Mouse (Mus musculus) yolk sac, embryonic 10.5 days (tissue): ENCODE measurements around the gene Mrtfb.
"Not testable (repeated sequence)": the region's sequence is repeated elsewhere in the genome, so short reads cannot be mapped to it uniquely, and the experiment has no call there.

Experiments
- DNase-seq: peaks from one replicate; pipeline ENCODE4 v3.0.0-alpha.2; 2017; ENCODE audit warnings: low spot score

Gene Mrtfb

GRCm38 (mm10) chr16:13276258-13276657 is 20.0 kb downstream of the Mrtfb start:
- peak; percentile 61 for DNase-seq

- no peak for DNase-seq
Observed at GRCm38 (mm10) chr16:13276709-13277399, 20.6 kb downstream of the Mrtfb start.

DNA sequence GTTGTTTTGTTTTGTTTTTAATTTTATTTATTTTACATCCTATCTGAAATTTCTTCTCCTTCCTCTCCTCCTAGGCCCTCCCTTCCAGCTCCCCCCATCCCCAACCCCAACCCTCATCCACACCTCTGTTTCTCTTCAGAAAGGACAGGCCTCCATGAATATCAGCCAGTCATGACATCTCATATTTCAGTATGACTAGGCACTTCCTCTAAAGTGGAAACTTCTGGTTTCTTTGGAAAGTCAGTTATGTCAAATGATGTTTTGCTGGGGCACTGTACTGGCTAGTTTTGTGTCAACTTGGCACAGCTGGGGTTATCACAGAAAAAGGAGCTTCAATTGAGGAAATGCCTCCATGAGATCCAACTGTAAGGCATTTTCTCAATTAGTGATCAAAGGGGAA is 30.1 kb downstream of the Mrtfb start:
- not testable (repeated sequence) for DNase-seq

DNA sequence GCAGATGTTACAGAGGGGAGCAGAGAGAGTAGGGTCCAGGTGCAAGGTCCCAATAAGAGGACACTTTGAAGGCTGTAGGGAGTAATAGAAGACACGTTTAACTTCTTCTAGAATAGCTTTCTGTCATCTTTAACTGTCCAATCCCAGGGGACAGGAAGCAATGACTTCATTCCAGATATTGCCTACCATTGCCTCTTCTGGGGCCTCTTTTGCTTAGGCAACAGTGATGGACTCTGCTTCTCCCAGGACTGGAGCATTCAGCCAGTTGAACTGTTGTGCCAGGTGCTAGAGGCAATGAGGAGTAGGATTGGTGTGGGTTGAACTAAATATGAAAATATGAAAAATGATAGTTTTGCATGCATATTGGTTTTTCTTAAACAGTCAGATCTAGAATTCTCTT is 41.6 kb downstream of the Mrtfb start:
- no peak for DNase-seq

DNA sequence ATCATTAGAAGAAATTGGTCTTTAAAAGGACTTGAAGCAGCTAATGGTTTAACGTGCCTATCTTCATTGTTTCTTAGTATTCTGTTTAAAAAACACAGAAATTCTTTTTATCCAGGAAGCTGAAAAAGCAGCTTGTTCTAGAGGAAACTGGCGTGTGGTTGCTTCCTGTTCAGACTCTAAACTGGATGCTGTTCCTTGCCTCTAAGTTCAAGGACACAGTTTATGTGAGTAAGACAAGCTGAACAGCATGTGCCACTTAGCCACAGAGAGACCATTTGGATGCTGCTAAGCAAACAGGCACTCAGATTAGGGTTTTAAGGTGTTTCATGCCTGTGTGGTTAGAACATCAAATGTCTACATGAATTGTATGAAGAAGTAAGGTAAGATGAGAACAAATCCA is 42.7 kb downstream of the Mrtfb start:
- DNase-seq: no peak

DNA sequence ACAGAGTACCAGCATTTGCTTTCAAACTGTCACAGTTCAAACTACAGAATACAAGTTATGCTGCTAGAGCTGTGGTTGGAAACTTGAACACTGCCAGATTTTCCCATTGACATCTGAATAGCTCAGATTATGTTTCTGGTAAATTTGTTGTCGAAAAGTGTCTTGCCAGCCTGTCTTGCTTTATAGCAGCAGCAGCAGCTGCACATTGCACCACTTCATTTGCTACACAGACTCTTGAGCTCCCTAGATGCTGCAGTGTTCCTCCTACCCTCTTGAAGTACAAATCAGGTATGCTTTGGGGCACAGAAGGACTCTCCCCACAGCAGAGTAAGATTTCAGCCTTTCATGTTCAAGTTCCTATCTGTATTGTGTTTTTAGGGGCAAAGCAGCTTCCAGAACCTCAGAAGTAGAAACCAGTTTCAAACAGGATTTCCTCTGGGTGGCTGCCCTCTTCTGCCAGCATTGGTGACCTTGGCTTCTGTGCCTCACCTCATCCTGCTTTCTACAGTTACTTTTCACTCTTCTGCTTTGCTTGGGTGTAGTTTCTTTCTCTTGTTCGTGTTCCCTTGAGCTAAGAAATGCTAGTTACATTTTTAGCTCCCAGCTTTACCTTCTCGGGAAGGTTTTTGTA is 49.9 kb downstream of the Mrtfb start:
- no peak for DNase-seq

GRCm38 (mm10) chr16:13310096-13310683 is 53.9 kb downstream of the Mrtfb start:
- no peak for DNase-seq

DNA sequence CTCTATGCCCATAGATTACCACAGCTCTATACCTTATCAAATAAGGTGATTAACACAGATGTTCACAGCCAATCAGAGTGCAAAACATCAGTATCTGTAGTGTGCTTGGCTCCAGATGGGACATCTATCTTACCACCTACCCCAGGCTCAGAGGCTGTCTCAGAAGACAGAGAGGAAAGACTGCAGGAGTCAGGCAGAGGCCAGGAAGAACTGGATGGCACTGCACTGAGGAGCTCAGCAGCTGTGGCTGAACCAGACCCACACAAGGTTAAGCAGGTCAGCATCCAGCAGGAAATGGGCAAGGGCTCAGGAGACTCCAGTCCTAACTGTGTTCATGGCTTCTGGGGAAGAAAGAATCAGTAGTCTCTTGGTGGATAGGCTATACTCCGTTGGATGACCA is 55.1 kb downstream of the Mrtfb start:
- peak; percentile 21 for DNase-seq

DNA sequence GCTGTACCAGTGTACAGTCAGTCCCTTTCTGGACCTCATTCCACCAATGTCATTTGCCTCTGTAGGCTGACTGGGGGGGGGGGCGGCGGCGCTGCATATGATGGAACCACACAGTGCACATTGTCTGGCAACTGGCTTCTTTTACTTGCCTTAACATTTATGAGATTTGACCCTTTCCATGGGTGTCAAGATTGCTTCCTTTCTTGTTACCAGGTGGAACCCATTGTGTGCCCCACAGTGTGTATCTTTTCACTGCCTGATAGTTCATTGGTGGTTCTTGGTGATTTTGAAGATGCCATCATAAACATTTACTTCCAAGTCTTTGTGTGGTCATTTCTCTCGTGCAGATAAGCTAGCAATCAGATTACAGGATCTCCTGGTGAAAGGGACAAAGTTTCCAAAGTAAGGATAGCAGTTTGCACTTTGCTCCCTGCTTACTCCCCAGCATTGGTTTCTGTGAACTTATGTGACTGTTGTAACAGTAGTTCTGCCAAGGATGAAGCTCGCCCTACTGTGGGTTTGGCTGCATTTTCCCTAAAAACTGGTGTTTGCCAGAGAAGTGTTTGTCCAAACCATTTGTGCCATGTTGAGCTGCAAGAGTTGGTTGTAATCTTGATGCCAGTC is 56.9 kb downstream of the Mrtfb start:
- peak; percentile 65 for DNase-seq

DNA sequence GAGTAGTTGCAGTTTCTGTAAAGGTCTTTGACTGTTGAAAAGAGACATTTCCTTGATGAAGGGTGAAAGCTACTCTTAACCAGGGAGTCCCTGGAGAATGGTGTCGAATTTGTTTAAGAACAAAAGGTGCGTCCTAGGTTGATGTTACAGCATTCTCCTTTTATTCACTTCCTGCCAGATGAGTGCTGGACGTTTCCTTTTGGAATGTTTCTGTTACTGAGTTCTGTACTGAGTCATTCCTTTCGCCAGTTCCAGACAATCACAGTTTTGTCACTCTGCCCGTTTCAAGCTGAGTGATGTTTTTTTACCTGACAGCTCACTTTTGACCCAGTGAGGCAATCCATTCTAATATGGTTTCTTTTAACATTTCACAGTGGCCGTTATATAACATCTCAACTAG is 67.5 kb downstream of the Mrtfb start:
- no peak for DNase-seq

- DNase-seq: no peak
Observed at GRCm38 (mm10) chr16:13326622-13327021, 70.3 kb downstream of the Mrtfb start.

DNA sequence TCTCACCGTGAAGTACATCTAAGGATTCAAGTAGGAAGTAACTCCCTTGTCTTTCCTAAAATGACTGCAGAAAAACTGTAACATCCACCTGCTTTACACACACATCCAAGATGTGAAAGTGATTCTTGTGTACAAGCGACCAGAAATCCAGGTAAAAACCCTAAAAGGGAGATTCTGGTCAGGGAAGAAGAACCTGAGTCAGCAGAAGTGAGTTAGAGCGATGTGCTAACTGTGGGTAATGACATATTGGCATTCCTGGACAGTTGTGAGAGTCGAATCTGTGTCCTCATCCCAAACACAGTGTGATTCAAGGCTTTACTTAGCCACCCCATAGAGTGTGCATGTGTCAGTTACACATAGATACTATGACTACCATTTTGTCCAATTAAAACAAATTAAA is 72.4 kb downstream of the Mrtfb start:
- DNase-seq: no peak

DNA sequence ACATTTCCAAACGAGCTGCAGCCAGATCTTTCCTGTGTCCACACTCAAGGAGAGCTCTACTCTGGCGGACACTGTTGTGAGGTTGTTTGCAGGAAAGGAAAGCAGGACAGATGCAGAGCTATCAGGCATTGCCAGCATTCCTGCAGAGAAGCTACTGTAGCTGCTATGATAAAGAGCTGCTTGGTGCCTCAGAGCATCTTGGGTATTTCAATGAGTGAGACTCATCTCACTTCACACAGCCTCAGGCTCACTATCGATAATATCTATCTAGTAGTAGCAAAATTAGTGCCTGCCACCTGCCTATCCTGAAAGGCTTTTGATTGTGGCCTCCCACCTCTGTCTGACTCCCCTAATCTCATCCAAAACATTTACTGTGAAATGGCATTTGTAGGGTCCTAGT is 73.4 kb downstream of the Mrtfb start:
- no peak for DNase-seq

GRCm38 (mm10) chr16:13330221-13330659 is 74.0 kb downstream of the Mrtfb start:
- no peak for DNase-seq

GRCm38 (mm10) chr16:13331898-13332297 is 75.6 kb downstream of the Mrtfb start:
- DNase-seq: no peak

DNA sequence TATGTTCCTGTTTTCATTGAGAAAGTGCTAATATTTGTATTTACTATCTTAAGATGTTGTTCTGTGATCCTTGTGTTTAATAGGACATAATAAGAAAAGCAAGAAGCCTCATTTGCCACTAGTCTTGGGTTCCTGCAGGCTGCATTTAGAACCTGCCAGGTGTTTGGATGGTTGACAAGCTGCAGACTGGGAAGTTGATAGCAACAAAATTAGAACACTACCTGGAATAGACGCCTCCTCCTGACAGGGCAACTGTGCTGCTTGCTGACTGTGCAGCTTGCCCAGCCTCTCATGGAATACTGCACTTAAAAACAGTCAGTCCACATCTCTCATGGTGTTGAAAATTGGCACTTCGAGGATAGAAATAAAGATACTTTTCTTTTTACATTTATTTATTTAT is 76.3 kb downstream of the Mrtfb start:
- no peak for DNase-seq

- no peak for DNase-seq
Observed at GRCm38 (mm10) chr16:13333781-13334341, 77.6 kb downstream of the Mrtfb start.

DNA sequence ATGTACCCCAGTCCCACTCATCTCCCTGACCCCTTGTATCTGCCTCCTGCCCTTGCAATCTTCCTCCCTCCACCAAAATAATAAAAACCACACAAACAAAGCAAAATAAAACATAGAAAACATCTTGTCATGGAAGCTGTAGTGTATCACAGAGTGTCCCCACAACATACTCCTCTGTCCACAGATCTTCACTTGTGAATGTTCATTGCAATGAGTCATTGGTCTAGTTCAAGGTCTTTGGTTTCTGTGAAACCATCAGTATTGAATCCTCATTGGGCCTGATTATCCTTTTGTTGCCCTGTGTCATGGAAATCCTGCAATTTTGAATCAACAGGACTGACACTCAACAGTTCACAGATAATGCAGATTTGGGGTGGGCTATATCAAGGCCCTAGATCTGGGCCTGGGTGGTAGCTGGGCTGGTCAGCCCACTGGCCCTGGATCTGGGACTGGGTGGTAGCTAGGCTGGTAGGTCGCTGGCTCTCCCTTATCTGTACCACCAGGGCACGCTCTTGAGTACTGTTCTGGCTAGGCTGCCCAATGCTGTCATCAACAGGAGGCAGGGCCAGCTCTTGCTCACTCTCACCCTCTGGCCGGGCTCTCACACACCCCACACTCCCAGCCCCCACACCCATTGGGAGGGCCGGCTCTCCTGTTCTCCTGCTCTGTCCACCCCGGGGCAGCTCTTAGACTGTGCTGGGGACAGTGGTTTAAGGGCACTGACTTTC is 80.4 kb downstream of the Mrtfb start:
- DNase-seq: no peak

DNA sequence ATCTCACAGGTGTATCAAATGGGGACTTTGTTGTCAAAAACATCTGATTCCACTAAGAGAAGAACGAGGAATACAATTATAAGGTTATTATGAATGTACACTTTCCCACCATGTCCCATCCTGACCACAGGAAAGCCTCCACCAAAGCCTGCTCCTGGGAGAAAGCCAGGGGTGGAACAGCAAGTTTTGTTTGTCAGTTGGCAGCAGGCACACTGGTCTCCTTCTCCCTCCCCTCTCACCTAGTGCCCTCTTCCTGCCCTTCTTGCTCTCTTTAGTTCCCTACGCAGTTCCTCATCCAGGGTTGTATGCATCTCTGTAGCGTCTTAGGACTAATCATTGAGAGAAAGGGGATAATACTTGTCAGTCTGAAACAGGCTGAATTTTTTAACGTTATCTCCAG is 81.8 kb downstream of the Mrtfb start:
- DNase-seq: no peak

DNA sequence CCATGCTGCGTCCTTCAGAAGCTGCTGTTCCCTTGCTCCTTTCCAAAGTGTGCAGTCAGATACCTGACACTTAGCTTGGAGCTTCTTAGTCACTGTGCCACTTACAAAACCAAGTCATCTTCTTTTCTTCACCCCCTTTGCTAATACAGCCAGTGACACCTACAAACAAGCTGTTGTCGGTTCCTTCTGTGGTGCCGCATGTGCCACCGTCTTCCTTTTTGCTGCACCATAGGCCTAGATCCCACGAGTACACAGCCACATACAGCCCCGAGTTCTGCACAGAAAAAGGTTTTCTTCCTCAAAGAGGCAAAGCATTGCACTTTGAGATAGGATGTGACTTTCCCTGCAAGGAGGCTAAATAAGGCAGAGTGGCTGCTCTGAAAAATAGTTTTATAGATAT is 83.2 kb downstream of the Mrtfb start:
- no peak for DNase-seq

GRCm38 (mm10) chr16:13345822-13346221 is 89.5 kb downstream of the Mrtfb start:
- not testable (repeated sequence) for DNase-seq

GRCm38 (mm10) chr16:13350729-13351128 is 94.4 kb downstream of the Mrtfb start:
- no peak for DNase-seq
